Mouse (Mus musculus): Measurements from ENCODE around the gene Zbtb12. TPM values are rescaled to one million over a fixed set of nuclear protein-coding genes. Genes with fewer than 3 reads are reported as not detected.

Gene Zbtb12
- polyA plus RNA-seq, 1 experiment = 10.2 TPM

DNA sequence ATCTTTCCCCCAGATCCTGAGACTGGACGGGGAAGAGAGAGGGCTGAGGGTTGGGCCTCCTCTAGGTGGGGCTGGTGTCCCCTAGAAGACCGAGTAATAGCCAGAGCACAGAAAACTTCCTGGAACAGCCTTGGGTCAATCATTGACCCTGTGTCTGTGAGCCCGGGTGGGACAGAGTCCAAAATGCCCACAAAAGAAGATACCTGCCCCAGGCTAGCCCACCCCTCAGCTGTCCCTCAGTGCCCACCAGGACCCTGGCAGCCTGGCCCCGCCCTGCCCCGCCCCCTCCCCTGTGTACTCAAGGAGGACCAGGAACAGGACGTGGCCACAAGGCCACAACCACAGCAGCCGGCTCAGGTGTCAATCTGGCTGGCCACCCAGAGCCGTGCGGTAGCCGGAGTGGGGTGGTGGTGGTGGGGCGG, 36.1 kb downstream of the Zbtb12 start:
- H3ac ChIP-seq (ENCODE audit: control insufficient read depth, insufficient read length) = no peak overlapping the region
- no peak overlapping the region for H3K4me3 ChIP-seq
- no peaks in the 10 kb centered on the region for H3K27me3 ChIP-seq (ENCODE audit: control insufficient read depth, insufficient read depth, insufficient read length)
- no peaks in the 10 kb centered on the region for H3K79me2 ChIP-seq (ENCODE audit: control insufficient read depth, insufficient read depth)
- peaks cover 11% of the 10 kb centered on the region for H3K36me3 ChIP-seq (ENCODE audit: control insufficient read depth, insufficient read depth)
- H3K4me2 ChIP-seq (ENCODE audit: low read depth) = peak overlapping the region; percentile 50
- TF ChIP-seq MYOG (IDR thresholded peaks at IDR 0.05; ENCODE audit: control insufficient read depth in 1 of 3, insufficient read depth in 1 of 3, insufficient read length in 2 of 3, low read depth in 2 of 3) = peak in 2 of 3 experiments; percentile 36 to 72
- no peak for TF ChIP-seq MAX (IDR thresholded peaks at IDR 0.05; ENCODE audit: low read depth)
- no peak for TF ChIP-seq POLR2A (IDR thresholded peaks at IDR 0.05; ENCODE audit: insufficient read length, low read depth)
- peak in 1 of 3 experiments; percentile 46 for TF ChIP-seq MYOD1 (IDR thresholded peaks at IDR 0.05; ENCODE audit: control insufficient read depth in 1 of 3, insufficient read length in 2 of 3, low read depth in 2 of 3)
- TF ChIP-seq E2F4 (IDR thresholded peaks at IDR 0.05; ENCODE audit: insufficient read depth) = no peak
- TF ChIP-seq TCF3 (IDR thresholded peaks at IDR 0.05; ENCODE audit: insufficient read length, low read depth) = no peak
- TF ChIP-seq POLR2AphosphoS2 (IDR thresholded peaks at IDR 0.05; ENCODE audit: insufficient read length, low read depth) = no peak
- TF ChIP-seq CEBPB (IDR thresholded peaks at IDR 0.05; ENCODE audit: insufficient read depth, poor library complexity, severe bottlenecking) = no peak

DNA sequence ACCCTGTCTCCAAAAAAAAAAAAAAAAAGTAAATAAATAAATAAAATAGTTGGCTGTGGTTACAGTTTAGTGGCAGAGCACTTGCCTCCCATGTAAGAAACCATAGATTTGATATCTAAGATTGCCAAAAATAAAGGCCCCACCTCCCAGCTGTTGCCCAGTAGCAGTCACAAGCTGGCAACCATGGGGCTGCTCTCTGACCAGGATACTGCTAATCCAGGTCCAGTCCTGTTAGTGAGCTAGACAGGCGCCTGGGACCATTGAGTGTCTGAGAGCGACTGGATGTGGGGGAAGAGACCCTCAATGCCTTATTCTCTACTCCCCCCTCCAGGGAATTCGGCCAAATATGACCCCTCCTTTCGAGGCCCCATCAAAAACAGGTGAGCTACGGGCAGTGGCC, 37.0 kb downstream of the Zbtb12 start:
- Histone ChIP-seq H3K36me3 (ENCODE audit: control insufficient read depth, insufficient read depth) (peaks cover 11% of the 10 kb centered on the region), H3ac (ENCODE audit: control insufficient read depth, insufficient read length) (no peak overlapping the region), H3K27me3 (ENCODE audit: control insufficient read depth, insufficient read depth, insufficient read length) (no peaks in the 10 kb centered on the region), H3K4me3 (no peak overlapping the region), H3K4me2 (ENCODE audit: low read depth) (peak overlapping the region; percentile 25), H3K79me2 (ENCODE audit: control insufficient read depth, insufficient read depth) (no peaks in the 10 kb centered on the region)
- TF ChIP-seq MYOG (IDR thresholded peaks at IDR 0.05; ENCODE audit: control insufficient read depth in 1 of 3, insufficient read depth in 1 of 3, insufficient read length in 2 of 3, low read depth in 2 of 3) (peak; percentile 45 to 80 (median 53)), USF1 (IDR thresholded peaks at IDR 0.05; ENCODE audit: low read depth) (no peak), MYOD1 (IDR thresholded peaks at IDR 0.05; ENCODE audit: control insufficient read depth in 1 of 3, insufficient read length in 2 of 3, low read depth in 2 of 3) (peak in 2 of 3 experiments; percentile 43 to 70)

- TF ChIP-seq USF1 (IDR thresholded peaks at IDR 0.05; ENCODE audit: low read depth) (no peak), MYOG (IDR thresholded peaks at IDR 0.05; ENCODE audit: control insufficient read depth in 1 of 3, insufficient read depth in 1 of 3, insufficient read length in 2 of 3, low read depth in 2 of 3) (no peak), POLR2AphosphoS2 (IDR thresholded peaks at IDR 0.05; ENCODE audit: insufficient read length, low read depth) (no peak), MYOD1 (IDR thresholded peaks at IDR 0.05; ENCODE audit: control insufficient read depth in 1 of 3, insufficient read length in 2 of 3, low read depth in 2 of 3) (no peak), SRF (IDR thresholded peaks at IDR 0.05; ENCODE audit: control insufficient read depth, insufficient read length, low read depth) (no peak), CEBPB (IDR thresholded peaks at IDR 0.05; ENCODE audit: insufficient read depth, poor library complexity, severe bottlenecking) (no peak), POLR2A (IDR thresholded peaks at IDR 0.05; ENCODE audit: insufficient read length, low read depth) (no peak), REST (IDR thresholded peaks at IDR 0.05; ENCODE audit: insufficient read depth, insufficient read length) (no peak), MAX (IDR thresholded peaks at IDR 0.05; ENCODE audit: low read depth) (no peak), TCF12 (IDR thresholded peaks at IDR 0.05; ENCODE audit: insufficient read depth, poor library complexity, severe bottlenecking) (no peak), E2F4 (IDR thresholded peaks at IDR 0.05; ENCODE audit: insufficient read depth) (no peak), TCF3 (IDR thresholded peaks at IDR 0.05; ENCODE audit: insufficient read length, low read depth) (no peak)
- no peaks in the 10 kb centered on the region for H3K79me2 ChIP-seq (ENCODE audit: control insufficient read depth, insufficient read depth)
Measured at GRCm38 (mm10) chr17:34917188-34917587, 37.9 kb downstream of the Zbtb12 start.

DNA sequence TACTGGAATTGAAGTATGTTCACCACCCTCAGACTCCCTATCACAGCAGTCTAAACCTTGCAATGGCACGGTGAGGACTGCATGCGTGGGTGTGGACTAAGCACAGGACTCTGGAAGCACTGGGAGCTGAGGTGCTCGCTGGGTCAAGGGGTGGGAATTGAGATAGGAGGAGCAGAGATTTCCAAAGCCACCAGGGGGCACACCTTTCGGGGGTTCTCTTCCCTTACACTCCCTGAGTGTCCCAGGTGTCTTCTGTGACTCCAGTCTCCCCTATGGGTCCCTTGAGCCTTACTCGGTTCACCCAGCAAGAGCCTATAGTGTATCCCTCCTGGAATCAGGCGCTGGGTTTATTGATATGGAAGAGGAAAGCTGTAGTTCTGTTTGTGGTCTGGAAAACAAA, 43.7 kb downstream of the Zbtb12 start:
- no peak for TF ChIP-seq SRF (IDR thresholded peaks at IDR 0.05; ENCODE audit: control insufficient read depth, insufficient read length, low read depth)
- TF ChIP-seq MYOG (IDR thresholded peaks at IDR 0.05; ENCODE audit: control insufficient read depth in 1 of 3, insufficient read depth in 1 of 3, insufficient read length in 2 of 3, low read depth in 2 of 3) = no peak
- TF ChIP-seq USF1 (IDR thresholded peaks at IDR 0.05; ENCODE audit: low read depth) = no peak
- no peak for TF ChIP-seq CEBPB (IDR thresholded peaks at IDR 0.05; ENCODE audit: insufficient read depth, poor library complexity, severe bottlenecking)
- TF ChIP-seq TCF3 (IDR thresholded peaks at IDR 0.05; ENCODE audit: insufficient read length, low read depth) = no peak
- TF ChIP-seq MAX (IDR thresholded peaks at IDR 0.05; ENCODE audit: low read depth) = no peak
- TF ChIP-seq POLR2A (IDR thresholded peaks at IDR 0.05; ENCODE audit: insufficient read length, low read depth) = no peak
- TF ChIP-seq REST (IDR thresholded peaks at IDR 0.05; ENCODE audit: insufficient read depth, insufficient read length) = no peak
- no peak for TF ChIP-seq TCF12 (IDR thresholded peaks at IDR 0.05; ENCODE audit: insufficient read depth, poor library complexity, severe bottlenecking)
- no peak for TF ChIP-seq POLR2AphosphoS2 (IDR thresholded peaks at IDR 0.05; ENCODE audit: insufficient read length, low read depth)
- no peak for TF ChIP-seq MYOD1 (IDR thresholded peaks at IDR 0.05; ENCODE audit: control insufficient read depth in 1 of 3, insufficient read length in 2 of 3, low read depth in 2 of 3)
- no peak for TF ChIP-seq E2F4 (IDR thresholded peaks at IDR 0.05; ENCODE audit: insufficient read depth)
- H3K4me3 ChIP-seq = no peak overlapping the region
- H3K27me3 ChIP-seq (ENCODE audit: control insufficient read depth, insufficient read depth, insufficient read length) = no peaks in the 10 kb centered on the region
- no peaks in the 10 kb centered on the region for H3K79me2 ChIP-seq (ENCODE audit: control insufficient read depth, insufficient read depth)
- H3K4me2 ChIP-seq (ENCODE audit: low read depth) = no peak overlapping the region
- H3K36me3 ChIP-seq (ENCODE audit: control insufficient read depth, insufficient read depth) = no peaks in the 10 kb centered on the region
- H3ac ChIP-seq (ENCODE audit: control insufficient read depth, insufficient read length) = no peak overlapping the region

More at GRCm38 (mm10) chr17:34917188-34917587, 37.9 kb downstream of the Zbtb12 start:
- Histone ChIP-seq H3K36me3 (ENCODE audit: control insufficient read depth, insufficient read depth) (peaks cover 4% of the 10 kb centered on the region), H3ac (ENCODE audit: control insufficient read depth, insufficient read length) (no peak overlapping the region), H3K4me3 (no peak overlapping the region), H3K27me3 (ENCODE audit: control insufficient read depth, insufficient read depth, insufficient read length) (no peaks in the 10 kb centered on the region), H3K4me2 (ENCODE audit: low read depth) (peak overlapping the region; percentile 25)

DNA sequence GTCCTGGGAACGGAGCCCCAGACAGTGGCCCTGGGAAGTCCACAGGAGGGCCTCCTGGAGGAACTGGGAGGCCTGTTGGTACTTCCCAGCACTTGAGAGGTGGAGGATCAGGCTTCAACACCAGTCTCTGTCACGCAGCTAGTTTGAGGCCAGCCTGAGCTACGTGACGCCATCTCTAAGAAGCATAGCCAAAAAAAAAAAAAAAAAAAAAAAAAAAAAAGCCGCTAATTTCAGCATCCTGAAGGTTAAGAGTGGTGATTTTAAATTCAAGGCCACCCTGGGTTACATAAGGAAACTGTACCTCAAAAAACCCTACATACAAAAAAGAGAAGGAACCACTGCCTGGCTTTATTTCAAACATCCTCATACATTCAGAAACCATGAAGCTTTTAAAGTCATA, 45.0 kb downstream of the Zbtb12 start:
- H3K36me3 ChIP-seq (ENCODE audit: control insufficient read depth, insufficient read depth) = no peaks in the 10 kb centered on the region
- no peaks in the 10 kb centered on the region for H3K27me3 ChIP-seq (ENCODE audit: control insufficient read depth, insufficient read depth, insufficient read length)
- H3K4me3 ChIP-seq = no peak overlapping the region
- H3K4me2 ChIP-seq (ENCODE audit: low read depth) = no peak overlapping the region
- H3K79me2 ChIP-seq (ENCODE audit: control insufficient read depth, insufficient read depth) = no peaks in the 10 kb centered on the region
- no peak for TF ChIP-seq CEBPB (IDR thresholded peaks at IDR 0.05; ENCODE audit: insufficient read depth, poor library complexity, severe bottlenecking)
- TF ChIP-seq E2F4 (IDR thresholded peaks at IDR 0.05; ENCODE audit: insufficient read depth) = no peak
- TF ChIP-seq POLR2A (IDR thresholded peaks at IDR 0.05; ENCODE audit: insufficient read length, low read depth) = no peak
- TF ChIP-seq REST (IDR thresholded peaks at IDR 0.05; ENCODE audit: insufficient read depth, insufficient read length) = no peak
- no peak for TF ChIP-seq SRF (IDR thresholded peaks at IDR 0.05; ENCODE audit: control insufficient read depth, insufficient read length, low read depth)
- no peak for TF ChIP-seq TCF12 (IDR thresholded peaks at IDR 0.05; ENCODE audit: insufficient read depth, poor library complexity, severe bottlenecking)
- TF ChIP-seq POLR2AphosphoS2 (IDR thresholded peaks at IDR 0.05; ENCODE audit: insufficient read length, low read depth) = no peak
- no peak for TF ChIP-seq USF1 (IDR thresholded peaks at IDR 0.05; ENCODE audit: low read depth)
- no peak for TF ChIP-seq MAX (IDR thresholded peaks at IDR 0.05; ENCODE audit: low read depth)
- no peak for TF ChIP-seq MYOD1 (IDR thresholded peaks at IDR 0.05; ENCODE audit: control insufficient read depth in 1 of 3, insufficient read length in 2 of 3, low read depth in 2 of 3)
- no peak overlapping the region for H3ac ChIP-seq (ENCODE audit: control insufficient read depth, insufficient read length)
